Mouse (Mus musculus) kidney, postnatal 36 days (tissue): ENCODE measurements around the gene Snorc.

Source experiments
- DNase-seq, 2 experiments: peaks; one replicate each; pipeline ENCODE4 v3.0.0; 2021 to 2022; ENCODE audit warnings: mixed read lengths in 2 of 2

Snorc gene

DNA sequence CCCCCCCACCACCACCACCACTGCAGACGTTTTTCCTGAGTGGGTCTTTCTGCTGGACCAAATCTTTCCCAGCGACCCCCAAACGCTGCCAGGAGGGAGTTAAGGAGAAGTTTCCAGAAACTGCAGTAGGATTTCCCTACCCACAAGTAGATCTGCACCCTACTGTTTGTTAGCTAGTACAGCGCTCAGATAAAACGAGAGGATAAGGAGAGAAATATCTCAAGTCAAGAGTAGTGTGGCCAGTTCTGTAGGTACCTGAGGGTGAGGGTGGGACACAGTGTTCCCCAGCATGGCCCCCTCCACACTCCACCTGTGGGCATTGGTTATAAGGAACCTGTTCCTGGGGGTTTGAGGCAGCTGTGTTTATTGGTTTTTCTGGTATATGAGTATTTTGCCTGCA lies 40.8 kb downstream of the Snorc start:
- no peak for DNase-seq

DNA sequence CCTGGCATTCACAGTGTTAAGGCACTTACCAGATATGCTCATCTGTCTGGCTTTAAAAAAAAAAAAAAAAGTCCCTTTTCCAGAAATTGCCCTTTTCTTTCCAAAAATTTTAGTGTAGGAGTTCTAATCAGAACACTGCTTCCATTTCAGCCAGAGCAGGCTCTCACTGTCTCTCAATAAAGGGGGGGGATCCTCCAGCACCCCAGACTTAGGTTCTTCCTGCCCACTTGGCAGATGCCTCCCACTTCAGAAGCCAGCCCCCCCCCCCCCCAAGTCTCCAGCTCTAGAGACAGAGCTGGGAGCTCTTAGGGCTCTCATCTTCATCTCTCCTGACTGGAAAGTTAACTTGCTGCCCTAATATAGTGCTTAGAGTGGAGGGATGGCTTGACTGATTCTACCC lies 50.4 kb downstream of the Snorc start:
- no peak for DNase-seq

DNA sequence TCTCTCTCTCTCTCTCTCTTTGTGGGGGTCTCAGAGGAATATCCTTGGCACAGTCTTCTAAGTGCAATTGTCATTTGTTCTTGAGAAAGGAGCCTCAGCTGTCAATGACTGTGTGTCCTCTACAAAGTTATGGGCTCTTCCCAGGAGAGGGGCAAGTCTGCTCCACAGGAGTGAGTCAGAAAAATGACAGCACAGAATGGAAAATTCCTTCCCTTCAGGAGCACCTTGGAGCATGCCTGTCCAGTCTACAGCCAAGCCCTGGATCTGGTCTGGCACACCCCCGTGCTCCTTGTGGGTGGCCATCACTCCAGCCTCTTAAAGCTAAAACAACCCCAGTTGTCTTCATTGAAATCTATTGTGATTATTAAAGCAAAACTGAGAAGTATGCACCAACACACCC lies 51.5 kb downstream of the Snorc start:
- DNase-seq, result peak in 1 of 2 experiments; percentile 21

DNA sequence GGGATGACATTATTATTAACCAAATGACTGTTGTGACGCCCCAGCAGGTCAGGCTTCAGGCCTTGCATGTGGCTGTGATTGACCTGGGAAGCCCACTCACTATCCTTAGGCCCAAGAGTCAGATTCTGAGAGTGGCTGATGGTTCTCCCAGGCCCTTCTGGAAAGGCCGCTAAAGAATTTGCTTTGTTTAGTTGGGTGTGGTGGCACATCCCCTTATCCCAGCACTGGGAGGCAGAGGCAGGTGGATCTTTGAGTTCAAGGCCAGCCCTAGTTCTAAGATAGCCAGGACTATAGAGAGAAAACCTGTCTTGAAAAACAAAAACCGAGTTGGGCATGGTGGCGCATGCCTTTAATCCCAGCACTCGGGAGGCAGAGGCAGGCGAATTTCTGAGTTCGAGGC lies 55.0 kb downstream of the Snorc start:
- no peak for DNase-seq
